Mouse (Mus musculus) cerebellum, postnatal 25 days (tissue): ENCODE data around the gene Gm21970.

Experiments
- DNase-seq, 2 experiments: peaks; one replicate each; pipeline ENCODE4 v3.0.0; 2021; ENCODE audit warnings: mixed read lengths in 2 of 2

The Gm21970 gene

DNA sequence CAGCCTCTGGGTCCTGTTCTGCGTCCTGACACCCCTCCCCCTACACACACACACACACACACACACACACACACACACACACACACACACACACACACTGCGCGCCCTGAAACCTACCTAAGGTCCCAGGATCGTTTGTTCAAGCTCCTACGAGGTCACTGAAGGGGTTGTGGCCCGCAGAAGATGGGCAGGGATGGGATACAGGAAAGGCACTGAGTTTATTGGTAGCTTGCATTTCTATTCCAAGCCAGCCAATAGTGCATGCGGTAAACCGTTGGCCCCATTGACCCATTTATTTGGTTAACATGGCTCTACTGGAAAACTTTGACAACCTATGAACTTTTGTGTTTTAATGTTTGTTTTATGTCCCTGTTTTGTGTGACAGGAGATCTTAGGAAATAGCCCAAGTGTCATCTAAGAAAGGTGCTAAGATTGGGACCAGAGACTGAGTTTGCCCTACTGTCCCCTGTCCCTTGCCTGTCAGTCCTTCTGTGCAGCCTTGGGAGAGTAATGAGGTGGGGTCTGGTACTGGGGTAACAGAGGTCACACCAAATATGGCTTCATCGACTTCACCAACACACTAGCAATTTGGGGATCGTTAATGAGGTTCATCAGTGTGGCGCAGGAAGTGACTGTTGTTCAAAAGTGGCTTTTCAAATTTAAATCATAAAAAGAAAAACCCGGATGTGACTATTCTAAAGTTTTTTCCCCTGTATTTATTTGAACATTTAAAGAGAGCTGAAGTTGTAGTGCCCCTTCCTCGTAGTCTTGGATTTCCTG, 17.9 kb upstream of the Gm21970 start:
- no peak for DNase-seq

DNA sequence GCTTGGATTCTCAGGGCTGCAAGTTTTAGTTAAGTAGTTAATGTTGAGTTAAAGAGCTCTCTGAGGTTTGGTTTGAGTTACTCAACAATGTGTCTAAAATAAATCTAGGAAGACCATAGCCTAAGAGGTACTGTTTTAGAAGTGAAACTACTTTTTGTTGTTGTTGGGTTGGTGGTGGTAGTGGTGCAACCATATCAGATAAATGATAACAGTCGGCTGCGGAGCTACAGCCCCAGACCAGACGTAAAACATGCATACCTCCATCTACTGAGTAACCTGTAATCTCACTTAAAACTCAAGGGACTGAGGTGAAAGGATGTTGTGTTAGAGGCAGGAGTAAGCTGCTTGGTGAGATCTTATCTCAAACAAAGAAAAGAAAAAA, 17.3 kb upstream of the Gm21970 start:
- DNase-seq: no peak

DNA sequence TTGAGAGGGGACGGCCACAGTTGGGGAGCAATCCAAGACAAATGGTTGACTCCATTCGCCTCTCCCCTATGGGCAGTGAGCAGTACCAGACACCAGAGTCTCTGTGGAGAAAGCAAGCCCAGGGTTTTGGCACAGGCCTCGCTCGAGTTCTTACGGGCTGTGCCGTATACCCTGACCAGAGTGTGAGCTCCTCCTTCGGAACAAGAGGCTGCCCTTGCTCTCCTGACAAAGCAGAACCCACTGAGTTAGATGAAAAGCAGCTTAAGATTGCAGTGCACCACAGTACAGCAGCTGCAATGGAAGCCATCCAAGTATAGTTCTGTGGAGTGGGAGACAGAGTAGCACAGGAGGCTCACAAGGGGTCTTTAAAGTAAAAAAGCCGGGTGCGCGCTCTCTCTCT, 14.8 kb upstream of the Gm21970 start:
- DNase-seq: no peak

DNA sequence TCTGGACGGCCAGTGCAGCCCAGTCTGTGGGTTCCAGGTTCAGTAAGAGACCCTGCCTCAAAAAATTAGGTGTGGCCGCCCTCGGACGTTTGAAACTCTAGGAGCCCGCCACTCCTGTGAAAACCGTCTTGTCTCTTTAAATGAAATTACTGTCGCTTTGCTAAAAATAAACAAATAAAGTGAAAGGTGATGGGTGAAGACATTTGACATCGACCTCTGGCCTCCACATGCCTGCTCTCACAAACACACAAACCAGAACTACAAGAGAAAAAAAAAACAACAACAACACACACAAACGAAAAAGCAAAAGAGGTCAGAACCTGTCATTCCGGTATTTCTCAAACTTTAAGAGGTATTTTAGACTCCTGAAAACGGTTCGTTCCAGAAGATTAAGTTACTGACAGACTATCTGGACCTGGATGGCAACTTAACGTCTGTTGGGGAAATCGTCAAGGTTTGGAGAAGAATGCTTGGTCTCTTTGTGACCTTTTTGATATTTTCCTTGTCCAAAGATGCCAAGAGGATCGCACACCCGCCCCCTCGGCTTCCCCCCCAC, 13.0 kb upstream of the Gm21970 start:
- no peak for DNase-seq

DNA sequence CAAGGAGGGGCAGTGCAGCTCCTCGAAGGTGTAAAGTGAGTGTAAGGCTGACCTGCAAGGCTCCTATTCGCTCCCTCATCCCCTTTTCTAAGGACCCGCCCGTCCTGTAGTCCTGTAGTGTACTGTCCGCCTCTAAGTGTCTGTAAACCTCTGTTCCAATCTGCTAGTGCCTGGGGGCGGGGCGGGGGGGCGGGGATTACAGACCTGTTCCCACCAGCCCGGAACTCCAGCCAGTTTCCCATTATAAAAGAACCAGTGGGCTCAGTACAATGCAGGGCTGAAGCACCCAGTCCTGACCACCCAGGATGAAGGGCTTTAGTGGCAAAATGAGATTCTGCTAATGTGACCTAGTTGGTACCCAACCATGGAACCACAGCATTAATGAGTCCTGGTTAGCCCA, 12.5 kb upstream of the Gm21970 start:
- DNase-seq: no peak

DNA sequence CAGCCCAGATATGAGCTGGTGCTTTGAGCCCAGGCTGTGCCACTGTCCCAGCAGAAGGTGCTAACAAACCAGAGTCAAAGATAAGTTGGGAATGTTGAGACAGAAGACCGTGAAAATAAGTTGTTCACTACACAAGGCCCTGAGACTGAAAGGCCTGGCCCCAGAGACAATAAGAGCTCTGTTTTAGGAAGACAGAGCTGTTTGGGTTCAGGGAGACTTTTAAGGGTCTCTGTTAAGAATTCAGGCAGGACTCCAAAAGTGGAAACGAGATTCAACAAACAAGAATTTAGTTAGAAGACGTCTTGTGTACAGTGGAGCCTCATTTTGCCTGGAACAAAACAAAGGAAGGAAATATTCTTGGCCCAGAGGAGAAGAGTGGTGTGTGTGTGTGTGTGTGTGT, 12.1 kb upstream of the Gm21970 start:
- no peak for DNase-seq

DNA sequence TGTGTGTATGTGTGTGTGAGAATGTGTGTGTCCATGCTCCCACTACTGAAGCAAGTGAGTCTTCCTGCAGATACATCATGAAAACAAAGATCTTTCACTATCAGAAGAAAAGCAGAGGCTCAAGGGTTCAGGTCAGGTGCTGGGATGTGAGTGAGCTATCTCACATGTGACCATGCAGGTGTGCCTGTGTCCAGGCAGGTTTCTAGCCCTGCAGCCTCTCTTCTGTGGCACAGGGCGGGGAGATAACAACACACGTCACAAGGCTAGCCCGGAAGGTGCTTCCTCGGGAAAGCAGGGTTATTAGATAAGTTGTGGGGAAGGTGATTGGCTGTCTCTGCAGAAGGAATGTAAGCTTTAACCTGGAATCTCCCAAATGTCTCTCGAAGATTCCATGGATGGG, 11.4 kb upstream of the Gm21970 start:
- DNase-seq: no peak

DNA sequence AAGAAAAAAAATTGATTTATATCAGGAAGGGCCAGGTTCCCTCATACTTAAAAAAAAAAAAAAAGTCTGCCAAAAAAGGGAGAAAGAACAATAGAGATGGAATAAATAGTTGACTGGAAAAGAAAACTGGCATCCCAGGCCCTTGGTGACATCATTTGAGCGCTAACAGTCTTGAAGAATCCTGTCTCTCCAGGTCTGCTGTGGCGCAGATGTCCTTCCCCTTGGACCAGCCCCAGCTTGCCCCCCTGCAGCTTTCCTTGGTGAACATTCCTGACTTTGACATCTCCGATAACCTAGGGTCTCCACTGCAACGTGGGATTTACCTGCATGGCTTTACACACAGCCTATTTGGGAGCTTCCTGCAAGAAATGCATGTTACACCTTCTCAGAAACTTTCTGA, 9.9 kb upstream of the Gm21970 start:
- no peak for DNase-seq

DNA sequence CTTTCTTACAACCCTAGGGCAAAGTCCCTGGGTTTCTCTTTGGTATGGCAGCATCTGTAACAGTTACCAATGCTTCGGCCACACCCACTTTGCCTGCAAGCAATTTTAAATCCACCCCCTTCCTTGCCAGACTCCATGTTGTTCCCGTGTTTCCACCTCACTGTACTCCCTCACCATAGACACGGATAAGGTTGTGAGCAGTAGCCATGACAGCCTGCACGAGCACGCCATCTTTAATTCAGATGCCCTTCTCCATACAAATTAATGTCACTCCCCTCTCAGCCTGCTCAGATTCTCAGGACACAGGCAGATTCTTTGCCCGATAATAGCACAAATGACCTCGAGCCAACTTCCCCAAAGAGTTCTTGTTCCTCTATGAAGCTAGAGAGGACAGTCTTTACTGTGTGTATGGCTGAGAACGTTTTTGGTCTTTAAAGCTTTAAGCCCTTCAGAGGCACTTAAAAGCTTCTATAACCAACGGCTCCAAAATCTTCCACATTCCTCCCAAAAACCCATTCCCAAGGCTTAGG, 9.2 kb upstream of the Gm21970 start:
- no peak for DNase-seq

DNA sequence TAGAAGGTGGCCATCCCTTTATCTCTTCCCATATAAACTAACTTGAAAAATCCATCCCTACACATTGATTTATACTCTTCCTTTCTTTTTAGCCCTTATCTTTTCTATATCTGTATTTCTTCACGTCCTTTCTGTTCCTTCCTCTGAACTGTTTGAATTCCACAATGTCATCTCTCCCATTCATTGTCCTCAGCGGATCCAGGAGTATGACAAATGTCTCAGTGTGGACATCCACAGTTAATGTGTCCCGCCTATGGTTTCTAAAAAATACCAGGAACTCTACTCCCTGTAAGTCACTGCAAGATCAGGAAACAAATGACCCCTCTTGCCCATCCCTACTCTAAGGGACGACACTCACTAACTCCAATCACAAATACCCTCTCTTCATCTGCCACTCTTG, 7.3 kb upstream of the Gm21970 start:
- no peak for DNase-seq

DNA sequence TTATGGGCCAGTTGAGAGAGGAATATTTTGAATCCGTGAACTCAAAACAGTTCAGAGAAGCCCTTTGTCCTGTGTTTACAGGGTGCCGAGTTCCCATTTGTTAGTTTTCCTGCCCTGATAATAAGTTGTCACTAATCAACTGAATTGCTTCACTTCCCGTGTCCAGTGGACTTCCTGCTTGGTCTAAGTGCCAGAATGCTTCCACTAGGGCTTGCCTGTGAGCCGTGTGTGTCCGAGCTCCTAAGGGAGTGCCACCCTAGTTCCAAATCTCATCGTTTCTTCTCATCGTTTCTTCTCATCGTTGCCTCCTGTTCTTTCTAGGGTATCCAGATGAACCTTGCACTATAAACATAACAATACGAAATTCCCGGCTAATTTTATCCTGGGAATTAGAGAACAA, 5.9 kb upstream of the Gm21970 start:
- DNase-seq: no peak

DNA sequence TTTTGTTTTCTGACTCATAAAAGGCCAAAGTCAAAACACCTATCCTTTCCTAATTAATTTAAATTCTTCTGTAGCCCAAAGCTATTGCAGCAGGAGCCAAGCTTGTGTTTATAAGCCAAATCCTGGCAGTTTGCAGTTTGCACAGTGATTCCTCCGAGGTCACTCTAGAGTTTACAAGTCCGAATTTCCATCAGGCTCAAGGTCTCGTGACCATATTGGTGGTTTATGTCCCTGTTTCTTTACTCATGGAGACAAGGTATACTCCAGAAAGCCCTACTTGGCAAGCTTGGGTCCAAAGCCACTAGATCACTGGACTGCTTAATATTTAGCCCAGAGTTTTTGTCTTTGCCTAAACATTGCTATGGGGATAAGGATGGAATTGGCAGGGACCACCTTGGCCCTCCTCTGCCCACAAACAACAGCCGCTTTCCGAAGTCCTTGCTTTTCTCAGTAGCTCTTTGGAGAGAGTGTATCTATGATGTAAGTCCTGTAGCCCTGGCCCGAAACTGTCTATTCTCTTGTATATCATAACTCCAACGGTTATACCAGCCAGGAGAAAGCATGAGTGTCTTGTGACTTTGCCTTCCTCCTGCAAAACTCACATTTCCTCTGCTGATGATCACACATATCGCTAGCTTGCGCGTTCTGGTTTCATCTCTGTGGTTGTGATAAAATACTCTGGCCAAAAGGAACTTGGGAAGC, 5.0 kb upstream of the Gm21970 start:
- DNase-seq: no peak

DNA sequence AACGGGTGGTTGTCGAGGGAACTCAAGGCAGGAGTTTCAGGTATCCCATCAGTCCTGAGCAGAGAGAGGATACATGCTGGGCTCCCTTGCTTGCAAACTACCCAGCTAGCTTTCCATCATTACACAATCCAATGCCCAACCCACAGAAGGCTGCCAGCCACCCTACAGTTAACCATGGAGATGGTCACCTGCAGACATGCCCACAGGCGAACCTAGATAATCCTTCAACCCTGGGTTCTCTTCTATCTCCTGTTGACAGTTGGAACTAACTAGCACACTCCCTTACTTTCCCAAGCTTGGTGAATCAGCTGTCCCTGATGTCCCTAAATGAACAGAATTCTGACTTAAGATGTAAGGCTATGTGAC, 4.4 kb upstream of the Gm21970 start:
- no peak for DNase-seq

DNA sequence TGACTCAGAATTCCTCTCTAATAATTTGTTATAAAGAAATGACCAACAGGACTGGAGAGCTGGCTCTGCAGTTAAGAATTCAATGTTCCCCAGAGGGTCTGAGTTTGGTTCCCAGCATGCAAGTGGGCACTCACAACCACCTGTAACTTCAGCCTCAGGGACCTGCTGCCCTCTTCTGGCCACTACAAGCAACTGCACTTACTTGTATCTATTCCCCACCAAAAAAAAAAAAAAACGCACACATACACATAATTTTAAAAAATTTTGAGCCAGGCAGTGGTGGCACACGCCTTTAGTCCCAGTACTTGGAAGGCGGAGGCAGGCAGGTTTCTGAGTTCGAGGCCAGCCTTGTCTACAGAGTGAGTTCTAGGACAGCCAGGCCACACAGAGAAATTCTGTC, 1.4 kb upstream of the Gm21970 start:
- DNase-seq: no peak

DNA sequence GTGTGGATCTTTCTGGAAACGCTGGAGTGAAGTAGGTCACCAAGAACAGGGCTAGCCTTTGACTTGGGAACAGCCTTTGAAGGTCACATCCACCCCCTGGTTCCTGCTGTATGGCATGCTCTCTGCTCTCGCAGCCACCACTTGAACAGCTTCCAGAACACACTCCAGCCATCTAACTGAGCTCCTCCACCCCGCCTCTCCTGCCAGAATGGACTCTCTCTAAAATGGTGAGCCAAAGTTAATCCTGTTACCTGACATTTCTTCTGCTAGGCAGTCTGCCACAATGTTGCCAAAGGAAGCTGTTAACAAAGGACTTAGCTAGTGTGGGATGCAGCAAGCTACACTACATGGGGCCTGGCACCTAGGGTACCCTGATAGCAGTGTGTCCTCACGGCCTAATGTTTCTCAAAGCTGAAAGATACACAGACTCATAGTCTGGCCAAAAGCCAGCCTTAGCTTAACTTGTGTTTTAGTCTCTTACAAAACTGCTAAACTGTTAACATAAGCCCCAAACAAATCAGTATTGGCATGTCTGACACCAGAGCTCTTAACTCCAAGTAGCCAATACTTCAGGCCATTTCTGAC, 3.4 kb downstream of the Gm21970 start:
- no peak for DNase-seq

DNA sequence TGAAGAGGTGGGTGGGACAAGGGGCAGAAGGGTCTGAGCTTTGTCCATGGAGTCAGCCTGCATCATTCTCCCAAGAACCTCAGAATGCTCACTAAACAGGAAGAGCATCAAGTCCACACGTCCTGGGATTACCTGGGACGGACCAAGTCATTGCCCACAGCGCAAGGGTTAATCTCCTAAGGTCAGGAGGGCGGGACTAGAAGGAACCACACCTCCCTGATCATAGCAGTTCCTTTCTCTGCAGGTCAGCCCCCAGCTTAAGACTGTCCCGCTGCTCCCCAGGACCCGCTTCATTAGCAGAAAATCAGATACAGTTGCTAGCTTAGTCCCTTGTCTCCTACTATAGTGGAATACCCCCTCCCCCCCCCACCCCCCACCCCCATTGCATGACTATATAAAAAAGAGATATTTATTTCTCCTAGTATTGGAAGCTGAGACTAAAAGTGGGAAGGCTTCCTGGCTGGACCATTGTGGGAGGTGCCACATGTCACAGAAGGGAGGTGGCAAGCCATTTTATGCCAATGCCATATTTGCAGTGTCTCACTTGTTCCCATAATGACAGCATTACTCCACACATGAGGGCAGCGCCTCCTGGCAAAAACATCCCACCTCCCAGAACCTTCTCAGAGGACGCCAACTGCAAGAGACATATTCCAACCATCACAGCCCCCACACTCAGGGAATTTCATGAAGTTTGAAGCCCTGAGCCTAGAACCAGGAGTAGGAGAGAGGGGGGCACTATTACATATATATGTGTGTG, 4.3 kb downstream of the Gm21970 start:
- no peak for DNase-seq

DNA sequence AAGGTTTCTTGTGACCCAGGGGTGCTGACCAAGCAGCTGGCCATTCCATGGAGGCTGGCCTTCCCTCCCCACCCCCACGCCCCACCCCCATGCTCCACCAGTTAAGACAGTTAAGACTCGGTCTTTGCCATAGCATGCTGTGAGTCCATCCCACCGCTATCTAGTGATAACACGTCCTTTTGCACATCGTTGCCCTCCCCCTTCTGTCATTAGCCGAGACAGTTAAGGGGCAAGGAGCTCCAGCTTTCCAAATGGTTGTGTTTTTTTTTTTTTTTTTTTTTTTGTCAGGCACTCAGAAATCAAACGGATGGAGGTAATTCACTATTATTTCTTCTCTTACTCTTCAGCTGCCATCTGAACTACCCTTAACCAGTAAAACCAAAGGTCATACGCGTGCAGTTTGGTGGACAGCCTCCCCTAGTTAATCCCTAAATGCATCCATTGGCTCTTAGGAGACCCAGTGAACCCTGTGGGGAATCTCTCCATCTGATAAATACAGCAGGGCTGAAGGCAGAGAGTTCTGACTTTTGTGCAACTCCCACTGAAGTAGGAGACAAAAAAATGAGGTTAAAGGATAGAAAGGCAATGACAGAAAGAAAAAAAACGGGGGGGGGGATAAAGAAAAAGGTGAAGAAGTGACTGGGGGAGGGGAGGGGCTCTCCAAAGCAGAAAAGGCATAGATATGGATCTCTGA, 5.5 kb downstream of the Gm21970 start:
- DNase-seq: no peak

DNA sequence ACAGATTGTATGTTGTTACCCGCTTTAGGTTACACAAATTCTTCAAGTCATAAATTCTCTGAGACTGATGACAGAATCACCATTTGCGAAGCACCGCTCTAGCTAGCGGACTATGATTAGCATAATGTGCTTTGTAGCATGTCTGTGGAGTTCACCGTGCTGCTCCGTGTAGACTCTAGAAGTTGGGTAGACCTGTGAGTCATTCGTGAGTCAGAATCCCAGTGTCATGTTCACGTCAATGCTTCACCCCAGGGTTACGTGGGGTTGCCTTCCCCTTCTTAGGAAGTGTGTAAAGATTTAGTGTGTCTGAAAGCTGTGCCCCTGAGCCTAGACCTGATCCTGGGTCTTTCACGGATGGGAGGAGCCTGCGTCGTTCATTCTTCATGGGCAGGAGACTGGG, 6.5 kb downstream of the Gm21970 start:
- DNase-seq: no peak

DNA sequence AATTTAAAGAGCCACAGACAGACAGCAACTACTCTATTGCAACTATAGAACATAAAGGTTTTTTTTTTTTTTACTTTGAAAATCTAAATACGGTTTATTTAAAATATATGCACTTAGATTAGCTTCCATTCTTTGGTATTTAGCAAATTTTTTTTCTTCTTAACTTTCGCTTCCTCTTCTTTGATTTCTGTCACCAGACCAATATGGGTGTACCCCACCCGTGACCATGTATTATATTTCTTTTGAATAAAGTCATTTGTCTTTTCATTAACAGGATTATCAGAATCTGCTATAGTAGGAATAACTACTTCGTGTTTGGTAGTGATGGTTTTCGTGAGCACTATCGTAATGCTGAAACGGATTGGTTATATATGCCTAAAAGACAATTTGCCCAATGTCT, 7.4 kb downstream of the Gm21970 start:
- DNase-seq: no peak

DNA sequence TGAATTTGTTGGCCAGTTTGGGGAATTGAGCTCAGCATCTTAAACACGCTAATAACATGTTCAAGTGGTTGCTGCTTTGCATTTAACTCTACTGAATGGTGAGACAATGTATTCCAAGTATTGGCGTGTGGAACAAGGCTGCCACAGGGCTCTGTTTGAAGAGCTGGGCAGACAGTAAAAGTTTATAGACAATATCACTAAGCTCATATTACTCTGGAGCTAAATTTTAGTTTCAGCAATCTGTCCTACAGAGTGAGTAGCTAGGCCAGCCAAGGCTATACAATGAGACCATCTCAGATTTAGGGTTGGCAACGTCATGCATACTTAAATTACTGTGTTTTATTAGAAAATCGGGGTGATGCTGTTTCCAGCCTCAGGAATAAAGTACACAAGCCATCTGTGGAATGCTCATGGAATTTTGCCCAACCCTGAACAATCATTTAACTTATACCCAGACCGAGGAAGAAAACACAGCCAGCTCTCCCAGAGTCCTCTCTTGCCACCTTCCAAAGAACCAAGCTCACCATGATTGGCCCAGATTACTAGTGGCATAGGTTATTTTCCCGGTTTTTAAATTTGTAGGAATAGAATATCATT, 10.1 kb downstream of the Gm21970 start:
- DNase-seq: no peak

DNA sequence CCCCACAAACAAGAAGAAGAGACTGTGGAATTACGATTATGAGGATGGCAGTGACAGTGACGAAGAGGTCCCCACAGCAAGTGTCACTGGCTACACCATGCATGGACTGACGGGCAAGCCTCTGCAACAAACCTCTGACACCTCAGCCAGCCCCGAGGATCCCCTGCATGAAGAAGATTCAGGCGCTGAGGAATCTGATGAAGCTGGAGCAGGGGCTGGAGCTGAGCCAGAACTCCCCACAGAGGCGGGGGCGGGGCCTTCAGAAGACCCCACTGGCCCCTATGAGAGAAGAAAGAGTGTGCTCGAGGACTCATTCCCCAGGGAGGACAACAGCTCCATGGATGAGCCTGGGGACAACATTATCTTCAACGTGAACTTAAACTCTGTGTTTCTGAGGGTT, 12.3 kb downstream of the Gm21970 start:
- peak in 1 of 2 experiments; percentile 20 for DNase-seq

DNA sequence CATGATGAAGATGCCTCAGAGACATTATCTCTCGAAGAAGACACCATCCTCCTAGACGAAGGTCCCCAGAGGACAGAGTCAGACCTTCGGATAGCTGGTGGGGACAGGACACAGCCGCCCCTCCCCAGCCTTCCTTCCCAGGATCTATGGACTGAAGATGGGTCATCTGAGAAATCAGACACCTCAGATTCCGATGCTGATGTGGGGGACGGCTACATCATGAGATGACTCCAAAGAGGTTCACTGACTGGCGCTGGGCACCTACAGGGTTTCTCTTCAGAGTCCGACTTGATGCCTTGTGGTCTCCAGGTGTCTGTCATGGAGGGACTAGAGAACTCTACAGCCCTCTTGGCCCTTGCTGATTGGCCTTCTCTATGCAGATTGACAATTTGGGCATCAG, 12.7 kb downstream of the Gm21970 start:
- no peak for DNase-seq
